Mouse (Mus musculus) cerebellum, postnatal 4 days (tissue): ENCODE measurements around the gene Ulk1.

Experiments
- DNase-seq, 2 experiments: peaks; one replicate each; pipeline ENCODE4 v3.0.0; 2022; ENCODE audit warnings: low spot score in 2 of 2, mixed read lengths in 1 of 2

Ulk1 gene

GRCm38 (mm10) chr5:110769272-110769671 is 40.6 kb downstream of the Ulk1 start:
- DNase-seq: no peak

- no peak for DNase-seq
Observed at GRCm38 (mm10) chr5:110763890-110764289, 46.0 kb downstream of the Ulk1 start.

- DNase-seq: no peak
Observed at GRCm38 (mm10) chr5:110745021-110745420, 64.9 kb downstream of the Ulk1 start.

GRCm38 (mm10) chr5:110739496-110740275 is 70.2 kb downstream of the Ulk1 start:
- DNase-seq: no peak

- DNase-seq: no peak
Observed at GRCm38 (mm10) chr5:110735606-110736005, 74.3 kb downstream of the Ulk1 start.
